Mouse (Mus musculus) neural tube, embryonic 14.5 days (tissue): ENCODE measurements around the gene Olfr646. TPM values are rescaled to one million over a fixed set of nuclear protein-coding genes. Genes with fewer than 3 reads are reported as not detected.

Experiments
- ATAC-seq: fragments of 200-750 bp; cut with Nextera tagmentation; 2 replicates; pipeline ENCODE4 v1.8.0; 2017; ENCODE audit warnings: low read depth, mild to moderate bottlenecking, moderate TSS enrichment, moderate library complexity
- H3K27ac ChIP-seq: fragments of 300-500 bp; sonication (generic); 2 replicates; pipeline ENCODE4 v1.5.1; 2014; ENCODE audit warnings: low read depth, mild to moderate bottlenecking, control low read depth, low read length, moderate library complexity, mixed read lengths
- H3K27me3 ChIP-seq: fragments of 300-500 bp; sonication (generic); 2 replicates; pipeline ENCODE4 v1.6.1; 2014; ENCODE audit warnings: low read length; ENCODE audit not compliant: control insufficient read depth, insufficient read depth
- H3K36me3 ChIP-seq: fragments of 300-500 bp; sonication (generic); 2 replicates; pipeline ENCODE4 v1.6.1; 2014; ENCODE audit warnings: low read length, mixed read lengths; ENCODE audit not compliant: control insufficient read depth, insufficient read depth
- H3K4me1 ChIP-seq: fragments of 300-500 bp; sonication (generic); 2 replicates; pipeline ENCODE4 v1.6.1; 2014; ENCODE audit warnings: low read length; ENCODE audit not compliant: control insufficient read depth, insufficient read depth
- H3K4me2 ChIP-seq: fragments of 300-500 bp; sonication (generic); 2 replicates; pipeline ENCODE4 v1.6.1; 2014; ENCODE audit warnings: mild to moderate bottlenecking, low read depth, low read length, control low read depth
- H3K4me3 ChIP-seq: fragments of 300-500 bp; sonication (generic); 2 replicates; pipeline ENCODE4 v1.5.1; 2014; ENCODE audit warnings: low read depth, low read length, control low read depth, mixed read lengths
- H3K9ac ChIP-seq: fragments of 300-500 bp; sonication (generic); replicated peaks from 2 replicates; pipeline ENCODE4 v1.6.1; 2014; ENCODE audit warnings: low read depth, mild to moderate bottlenecking, control low read depth, low read length, mixed read lengths
- H3K9me3 ChIP-seq: fragments of 300-500 bp; sonication (generic); 2 replicates; pipeline ENCODE4 v1.6.1; 2016; ENCODE audit warnings: low read length; ENCODE audit not compliant: control insufficient read depth
- WGBS: fragments of 180-500 bp; shearing (Covaris S2); extraction: QIAGEN DNeasy Blood & Tissue Kit; methylation state at CpG from one replicate; pipeline ENCODE4 v1.1.7; 2014; 5-methylcytosine and 5-hydroxymethylcytosine counted together
- polyA plus RNA-seq: library from polyadenylated mRNA; unstranded; fragments of >200 nt; fragmentation: Nextera tagmentation; extraction: Ambion mirVana; gene quantifications from 2 replicates; pipeline ENCODE4 v1.2.1, GENCODE M21; 2014

Olfr646 gene
- polyA plus RNA-seq, 1 experiment from 2014 or later = not detected

DNA sequence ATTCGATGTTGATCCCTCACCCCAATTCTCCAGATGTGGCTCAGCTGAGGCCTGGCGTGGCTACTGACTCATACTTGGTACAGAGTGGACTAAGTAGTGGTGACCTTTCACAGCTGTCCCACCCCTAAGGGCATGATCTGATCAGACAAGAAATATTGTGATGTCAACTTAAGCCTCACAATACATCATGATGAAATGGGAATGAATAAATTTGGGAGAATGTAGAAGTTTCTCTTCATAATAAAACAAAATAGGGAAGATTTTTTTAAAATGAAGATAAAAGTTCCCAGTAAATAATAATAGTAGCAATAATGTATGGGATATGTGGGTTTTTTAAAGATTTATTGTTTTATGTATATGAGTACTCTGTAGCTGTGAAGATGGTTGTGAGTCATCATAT is 45.8 kb downstream of the Olfr646 start, which contains the start of gene Ubqlnl:
Gene Ubqlnl (minus strand): TSS at position 101 of the 400 bp plus-strand sequence.
- Histone ChIP-seq H3K27ac (no peak within 1 kb of the TSS), H3K27me3 (no peaks in the 10 kb centered on the region), H3K4me3 (no peak within 1 kb of the TSS), H3K36me3 (no peaks in the 10 kb centered on the region), H3K4me1 (no peaks in the 10 kb centered on the region), H3K4me2 (no peak within 1 kb of the TSS), H3K9me3 (no peaks in the 10 kb centered on the region), H3K9ac (no peak within 1 kb of the TSS)
- ATAC-seq = no peak
- 79% methylated on average over 2 of the region's 2 CpGs for WGBS

Other genes starting within 250 kb of the Olfr646 start
- not detected in 2 replicates for gene Olfr66, start 218.6 kb upstream of the Olfr646 start, polyA plus RNA-seq
- gene Olfr64, start 210.4 kb upstream of the Olfr646 start, polyA plus RNA-seq = not detected in 2 replicates
- not detected in 2 replicates for gene Olfr65, start 201.4 kb upstream of the Olfr646 start, polyA plus RNA-seq
- gene Olfr631, start 176.0 kb upstream of the Olfr646 start, polyA plus RNA-seq = not detected in 2 replicates
- not detected in 2 replicates for gene Olfr632, start 170.5 kb upstream of the Olfr646 start, polyA plus RNA-seq
- not detected in 2 replicates for gene Olfr633, start 160.4 kb upstream of the Olfr646 start, polyA plus RNA-seq
- 0.03 TPM in 1 of 2 replicates, not detected in the other for gene Olfr635, start 133.7 kb upstream of the Olfr646 start, polyA plus RNA-seq
- gene Olfr638, start 106.1 kb upstream of the Olfr646 start, polyA plus RNA-seq = not detected in 2 replicates
- 0.04 TPM in 1 of 2 replicates, not detected in the other for gene Olfr639, start 87.6 kb upstream of the Olfr646 start, polyA plus RNA-seq
- gene Olfr640, start 79.3 kb upstream of the Olfr646 start, polyA plus RNA-seq = not detected in 2 replicates
- not detected in 2 replicates for gene Olfr641, start 69.4 kb upstream of the Olfr646 start, polyA plus RNA-seq
- gene Olfr642, start 52.2 kb upstream of the Olfr646 start, polyA plus RNA-seq = not detected in 2 replicates
- not detected in 2 replicates for gene 4930516K23Rik, start 43.4 kb upstream of the Olfr646 start, polyA plus RNA-seq
- not detected in 2 replicates for gene Olfr644, start 33.0 kb upstream of the Olfr646 start, polyA plus RNA-seq
- gene Olfr645, start 19.4 kb upstream of the Olfr646 start, polyA plus RNA-seq = not detected in 2 replicates
- not detected in 2 replicates for gene Ubqln5, start 25.0 kb downstream of the Olfr646 start, polyA plus RNA-seq
- not detected in 2 replicates for gene Olfr643, start 32.5 kb downstream of the Olfr646 start, polyA plus RNA-seq
- not detected in 2 replicates for gene Ubqln3, start 38.4 kb downstream of the Olfr646 start, polyA plus RNA-seq
- not detected in 2 replicates for gene Ubqlnl, start 45.7 kb downstream of the Olfr646 start, polyA plus RNA-seq
- gene Olfm5, start 60.0 kb downstream of the Olfr646 start, polyA plus RNA-seq = not detected in 2 replicates
- gene Olfr648, start 78.5 kb downstream of the Olfr646 start, polyA plus RNA-seq = 0.37 and 0.78 TPM in 2 replicates
- gene Olfr649, start 91.1 kb downstream of the Olfr646 start, polyA plus RNA-seq = not detected in 2 replicates
- 0.31 and 0.48 TPM in 2 replicates for gene Trim6, start 113.9 kb downstream of the Olfr646 start, polyA plus RNA-seq
- 0.60 and 0.73 TPM in 2 replicates for gene Trim34a, start 139.6 kb downstream of the Olfr646 start, polyA plus RNA-seq
- gene Trim5, start 183.2 kb downstream of the Olfr646 start, polyA plus RNA-seq = 0.07 and 0.10 TPM in 2 replicates
- 1.6 and 2.5 TPM in 2 replicates for gene Trim12a, start 210.6 kb downstream of the Olfr646 start, polyA plus RNA-seq
- gene Trim34b, start 224.6 kb downstream of the Olfr646 start, polyA plus RNA-seq = not detected in 2 replicates
- gene Trim12c, start 248.5 kb downstream of the Olfr646 start, polyA plus RNA-seq = 0.66 and 0.88 TPM in 2 replicates